Mouse (Mus musculus): ENCODE measurements at regions not wholly inside any gene's neighbourhood (a gene's known extent, or its start where the extent isn't known, plus 50 kb on each side); places are given as distances from the start of the nearest gene placed in this dataset.

DNA sequence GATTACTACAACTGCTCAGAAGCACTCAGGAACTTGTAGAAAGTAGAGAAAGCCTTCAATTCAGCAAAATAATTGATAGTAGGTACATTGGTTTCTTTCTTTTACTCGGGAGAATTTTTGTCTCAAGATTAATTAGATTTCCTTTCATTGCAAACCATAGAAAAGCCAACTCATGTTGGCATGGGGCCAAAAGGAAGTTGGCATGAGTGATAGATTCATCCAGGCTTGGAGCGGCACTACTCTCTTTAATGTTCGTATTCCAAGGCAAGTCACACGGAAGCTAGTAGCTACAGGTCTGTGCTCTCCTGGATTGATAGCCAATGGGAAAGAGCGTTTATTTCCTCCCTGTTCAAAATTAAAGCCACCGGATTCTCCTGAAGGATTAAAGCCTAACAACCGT lies 580.6 kb upstream of the A1bg start:
- WGBS: 71% methylated on average over 7 of the region's 7 CpGs
- Histone ChIP-seq H3K4me2 (replicated peaks; ENCODE audit: low read depth, low read length) (no peak overlapping the region), H3K9me3 (ENCODE audit: low read length) (no peaks in the 10 kb centered on the region), H3K27me3 (ENCODE audit: insufficient read depth, low read length) (no peaks in the 10 kb centered on the region), H3K4me3 (ENCODE audit: low read length) (no peak overlapping the region), H3K36me3 (ENCODE audit: insufficient read depth, low read length) (no peaks in the 10 kb centered on the region), H3K9ac (replicated peaks; ENCODE audit: low read length) (no peak overlapping the region), H3K4me1 (ENCODE audit: insufficient read depth, low read length) (no peaks in the 10 kb centered on the region), H3K27ac (ENCODE audit: low read length) (no peak overlapping the region)
- no peak for ATAC-seq (ENCODE audit: low FRiP score, low TSS enrichment)

DNA sequence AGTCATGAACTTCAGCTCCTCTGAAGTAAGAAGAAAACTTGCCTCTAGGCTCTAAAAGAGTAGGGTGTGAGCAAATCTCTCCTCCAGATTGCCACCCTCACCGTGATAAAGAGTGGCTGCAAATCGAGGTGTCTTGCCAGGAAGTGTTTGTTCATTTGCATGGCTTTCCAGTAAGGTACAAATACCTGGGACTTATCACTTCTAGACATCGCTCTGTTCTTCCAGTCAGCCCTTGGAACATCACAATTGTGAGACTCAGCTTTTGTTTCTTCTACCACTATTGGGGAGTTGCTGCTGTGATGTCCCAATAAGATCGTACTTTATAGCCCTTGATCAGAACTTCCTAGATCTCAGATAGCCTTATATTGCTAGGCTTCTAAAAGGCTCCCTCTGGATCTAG lies 566.9 kb upstream of the A1bg start:
- no peak overlapping the region for H3K27ac ChIP-seq (ENCODE audit: low read length)
- no peaks in the 10 kb centered on the region for H3K9me3 ChIP-seq (ENCODE audit: low read length)
- 86% methylated on average over 4 of the region's 4 CpGs for WGBS
- no peaks in the 10 kb centered on the region for H3K36me3 ChIP-seq (ENCODE audit: insufficient read depth, low read length)
- no peak for ATAC-seq (ENCODE audit: low FRiP score, low TSS enrichment)
- H3K4me1 ChIP-seq (ENCODE audit: insufficient read depth, low read length): no peaks in the 10 kb centered on the region
- no peaks in the 10 kb centered on the region for H3K27me3 ChIP-seq (ENCODE audit: insufficient read depth, low read length)
- H3K4me3 ChIP-seq (ENCODE audit: low read length): no peak overlapping the region
- no peak overlapping the region for H3K4me2 ChIP-seq (replicated peaks; ENCODE audit: low read depth, low read length)
- no peak overlapping the region for H3K9ac ChIP-seq (replicated peaks; ENCODE audit: low read length)

DNA sequence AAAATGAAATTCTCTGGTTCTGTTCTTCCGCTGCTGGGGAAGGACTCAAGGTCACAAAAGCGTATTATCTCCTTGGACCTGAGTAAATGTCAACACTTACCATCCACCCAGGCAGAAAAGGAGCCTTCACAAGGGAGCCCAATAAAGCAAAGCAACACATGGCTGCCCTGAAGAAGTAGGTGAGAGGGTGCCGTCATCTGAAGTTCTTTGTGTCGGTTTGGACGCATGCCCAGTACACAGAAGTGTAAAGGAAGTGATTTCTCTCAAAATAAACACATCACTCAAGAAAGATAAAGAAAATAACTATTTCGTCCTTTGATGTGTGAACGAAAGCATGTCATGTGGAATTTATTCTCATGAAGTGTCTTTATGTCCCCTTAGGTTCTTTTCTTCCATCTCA lies 559.0 kb upstream of the A1bg start:
- Histone ChIP-seq H3K27ac (ENCODE audit: low read length) (no peak overlapping the region), H3K4me2 (replicated peaks; ENCODE audit: low read depth, low read length) (no peak overlapping the region), H3K36me3 (ENCODE audit: insufficient read depth, low read length) (no peaks in the 10 kb centered on the region), H3K9me3 (ENCODE audit: low read length) (no peaks in the 10 kb centered on the region), H3K27me3 (ENCODE audit: insufficient read depth, low read length) (no peaks in the 10 kb centered on the region), H3K4me3 (ENCODE audit: low read length) (no peak overlapping the region), H3K9ac (replicated peaks; ENCODE audit: low read length) (no peak overlapping the region), H3K4me1 (ENCODE audit: insufficient read depth, low read length) (no peaks in the 10 kb centered on the region)
- no peak for ATAC-seq (ENCODE audit: low FRiP score, low TSS enrichment)
- 50% methylated on average over 7 of the region's 7 CpGs for WGBS

DNA sequence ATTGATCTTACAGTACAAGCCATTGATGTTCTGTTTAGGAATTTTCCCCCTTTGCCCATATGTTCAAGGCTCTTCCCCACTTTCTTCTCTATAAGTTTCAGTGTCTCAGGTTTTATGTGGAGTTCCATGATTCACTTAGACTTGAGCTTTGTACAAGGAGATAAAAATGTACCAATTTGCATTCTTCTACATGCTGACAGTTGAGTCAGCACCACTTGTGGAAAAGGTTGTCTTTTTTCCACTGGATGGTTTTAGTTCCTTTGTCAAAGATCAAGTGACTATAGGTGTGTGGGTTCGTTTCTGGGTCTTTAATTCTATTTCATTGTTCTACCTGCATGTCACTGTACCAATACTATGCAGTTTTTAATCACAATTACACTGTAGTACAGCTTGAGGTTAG lies 551.1 kb upstream of the A1bg start:
- H3K36me3 ChIP-seq (ENCODE audit: insufficient read depth, low read length): no peaks in the 10 kb centered on the region
- no peak overlapping the region for H3K4me3 ChIP-seq (ENCODE audit: low read length)
- no peak overlapping the region for H3K9ac ChIP-seq (replicated peaks; ENCODE audit: low read length)
- ATAC-seq (ENCODE audit: low FRiP score, low TSS enrichment): no peak
- WGBS: 52% methylated on average over 1 of the region's 1 CpGs
- no peaks in the 10 kb centered on the region for H3K4me1 ChIP-seq (ENCODE audit: insufficient read depth, low read length)
- H3K9me3 ChIP-seq (ENCODE audit: low read length): no peaks in the 10 kb centered on the region
- no peak overlapping the region for H3K27ac ChIP-seq (ENCODE audit: low read length)
- no peaks in the 10 kb centered on the region for H3K27me3 ChIP-seq (ENCODE audit: insufficient read depth, low read length)
- no peak overlapping the region for H3K4me2 ChIP-seq (replicated peaks; ENCODE audit: low read depth, low read length)

DNA sequence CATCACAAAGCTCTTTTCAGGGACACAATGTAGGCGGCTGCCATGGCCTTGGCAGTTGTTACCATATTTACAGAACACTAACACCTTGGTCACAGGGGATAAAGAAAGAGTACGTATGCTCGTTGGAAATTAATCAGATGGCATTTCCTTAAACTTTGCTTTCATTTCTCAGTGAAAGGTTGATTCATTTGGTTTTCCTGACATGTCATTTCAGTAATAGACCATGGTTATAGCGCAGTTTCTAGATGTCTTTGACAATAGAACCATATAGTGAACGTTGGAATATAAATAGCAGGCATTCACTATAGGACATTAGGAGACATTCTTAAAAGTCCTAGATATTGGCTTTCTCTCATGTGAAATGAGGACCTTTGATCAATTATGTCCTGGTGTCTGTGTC lies 532.2 kb upstream of the A1bg start:
- Histone ChIP-seq H3K27ac (ENCODE audit: low read length) (no peak overlapping the region), H3K9ac (replicated peaks; ENCODE audit: low read length) (no peak overlapping the region), H3K9me3 (ENCODE audit: low read length) (no peaks in the 10 kb centered on the region), H3K4me1 (ENCODE audit: insufficient read depth, low read length) (0 out of 2 replicates have a peak, but pooled peaks cover 5% of the 10 kb centered on the region), H3K27me3 (ENCODE audit: insufficient read depth, low read length) (no peaks in the 10 kb centered on the region), H3K4me2 (replicated peaks; ENCODE audit: low read depth, low read length) (no peak overlapping the region), H3K36me3 (ENCODE audit: insufficient read depth, low read length) (no peaks in the 10 kb centered on the region), H3K4me3 (ENCODE audit: low read length) (no peak overlapping the region)
- no peak for ATAC-seq (ENCODE audit: low FRiP score, low TSS enrichment)
- 80% methylated on average over 5 of the region's 5 CpGs for WGBS

DNA sequence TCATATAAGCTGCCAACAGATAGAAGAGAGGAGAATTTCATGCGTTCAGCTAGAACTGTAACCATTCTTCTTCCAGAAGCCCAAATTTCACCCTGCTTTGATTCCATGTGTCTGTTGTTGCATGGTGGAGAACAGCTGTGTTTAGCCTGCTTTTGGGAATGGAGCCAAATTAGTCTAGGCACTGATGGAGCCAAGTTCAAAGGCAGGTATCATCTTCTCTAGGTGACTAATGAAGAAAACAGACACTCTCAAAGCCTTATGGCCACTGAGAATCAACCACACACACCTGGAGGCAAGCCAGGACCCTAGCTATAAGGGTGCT lies 531.5 kb upstream of the A1bg start:
- Histone ChIP-seq H3K4me2 (replicated peaks; ENCODE audit: low read depth, low read length) (no peak overlapping the region), H3K9me3 (ENCODE audit: low read length) (no peaks in the 10 kb centered on the region), H3K36me3 (ENCODE audit: insufficient read depth, low read length) (no peaks in the 10 kb centered on the region), H3K27me3 (ENCODE audit: insufficient read depth, low read length) (no peaks in the 10 kb centered on the region), H3K4me3 (ENCODE audit: low read length) (no peak overlapping the region), H3K9ac (replicated peaks; ENCODE audit: low read length) (no peak overlapping the region), H3K4me1 (ENCODE audit: insufficient read depth, low read length) (0 out of 2 replicates have a peak, but pooled peaks cover 5% of the 10 kb centered on the region), H3K27ac (ENCODE audit: low read length) (no peak overlapping the region)
- 66% methylated on average over 1 of the region's 1 CpGs for WGBS
- ATAC-seq (ENCODE audit: low FRiP score, low TSS enrichment): no peak

DNA sequence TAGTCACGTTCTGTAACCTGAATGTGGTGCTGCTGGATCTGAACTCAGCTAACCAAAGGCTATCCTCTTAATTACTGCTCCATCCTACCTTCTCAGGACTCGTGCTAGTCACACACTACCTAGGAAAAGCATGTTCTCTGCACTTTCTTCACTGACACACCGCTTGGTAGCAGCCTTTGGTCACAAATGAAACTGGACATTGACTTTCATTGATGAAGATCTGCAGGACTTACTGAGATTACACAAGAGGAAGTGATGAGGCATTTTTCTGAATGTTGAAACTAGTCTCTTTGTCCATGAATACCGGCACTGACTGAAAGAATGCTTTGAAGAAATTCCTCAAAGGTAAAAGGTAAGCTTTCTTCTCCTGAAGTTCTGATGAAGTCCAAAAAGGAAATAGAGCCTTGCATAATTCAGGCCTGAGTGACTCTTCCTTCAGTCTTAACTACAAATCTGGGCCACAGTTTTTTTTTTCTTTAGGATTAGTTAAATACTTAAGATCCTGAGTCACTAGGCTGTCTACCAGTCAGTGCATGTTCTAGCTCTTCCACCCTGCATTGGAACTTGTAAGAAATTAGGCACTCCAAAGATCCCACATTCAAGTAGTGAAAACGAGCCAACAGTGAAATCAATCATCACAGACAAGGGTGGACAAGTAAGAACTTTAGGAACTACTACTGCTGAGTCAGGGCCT lies 531.0 kb upstream of the A1bg start:
- Histone ChIP-seq H3K27me3 (ENCODE audit: insufficient read depth, low read length) (no peaks in the 10 kb centered on the region), H3K4me3 (ENCODE audit: low read length) (no peak overlapping the region), H3K27ac (ENCODE audit: low read length) (no peak overlapping the region), H3K9ac (replicated peaks; ENCODE audit: low read length) (no peak overlapping the region), H3K36me3 (ENCODE audit: insufficient read depth, low read length) (no peaks in the 10 kb centered on the region), H3K4me2 (replicated peaks; ENCODE audit: low read depth, low read length) (no peak overlapping the region), H3K9me3 (ENCODE audit: low read length) (no peaks in the 10 kb centered on the region), H3K4me1 (ENCODE audit: insufficient read depth, low read length) (0 out of 2 replicates have a peak, but pooled peaks cover 5% of the 10 kb centered on the region)
- ATAC-seq (ENCODE audit: low FRiP score, low TSS enrichment): no peak
- 76% methylated on average over 5 of the region's 5 CpGs for WGBS

DNA sequence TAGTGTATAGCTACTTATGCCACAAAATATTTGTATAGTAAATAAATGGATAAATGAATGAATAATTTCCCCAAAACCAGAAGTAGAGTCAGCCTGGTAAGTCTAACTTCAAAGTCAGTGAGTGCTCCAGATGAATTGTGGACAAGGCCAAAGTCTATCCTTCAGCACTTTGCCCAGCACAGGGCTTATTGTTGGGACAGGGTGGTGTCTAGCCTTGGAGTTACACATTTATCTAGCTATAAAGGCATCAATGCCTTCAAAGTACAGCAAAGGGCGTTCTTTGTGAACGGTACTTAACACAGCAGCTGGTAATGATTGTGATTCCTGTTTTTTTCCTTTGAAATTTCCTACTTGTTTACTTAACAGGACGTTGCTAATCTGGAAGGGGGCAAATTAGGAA lies 527.4 kb upstream of the A1bg start:
- ATAC-seq (ENCODE audit: low FRiP score, low TSS enrichment): peak; percentile 74; the same call in 1 of the 2 replicates
- H3K27me3 ChIP-seq (ENCODE audit: insufficient read depth, low read length): no peaks in the 10 kb centered on the region
- H3K9me3 ChIP-seq (ENCODE audit: low read length): no peaks in the 10 kb centered on the region
- WGBS: 14% methylated on average over 3 of the region's 3 CpGs
- no peak overlapping the region for H3K27ac ChIP-seq (ENCODE audit: low read length)
- no peak overlapping the region for H3K4me3 ChIP-seq (ENCODE audit: low read length)
- H3K4me2 ChIP-seq (replicated peaks; ENCODE audit: low read depth, low read length): no peak overlapping the region
- H3K4me1 ChIP-seq (ENCODE audit: insufficient read depth, low read length): 0 out of 2 replicates have a peak, but pooled peaks cover 5% of the 10 kb centered on the region
- H3K9ac ChIP-seq (replicated peaks; ENCODE audit: low read length): no peak overlapping the region
- no peaks in the 10 kb centered on the region for H3K36me3 ChIP-seq (ENCODE audit: insufficient read depth, low read length)

DNA sequence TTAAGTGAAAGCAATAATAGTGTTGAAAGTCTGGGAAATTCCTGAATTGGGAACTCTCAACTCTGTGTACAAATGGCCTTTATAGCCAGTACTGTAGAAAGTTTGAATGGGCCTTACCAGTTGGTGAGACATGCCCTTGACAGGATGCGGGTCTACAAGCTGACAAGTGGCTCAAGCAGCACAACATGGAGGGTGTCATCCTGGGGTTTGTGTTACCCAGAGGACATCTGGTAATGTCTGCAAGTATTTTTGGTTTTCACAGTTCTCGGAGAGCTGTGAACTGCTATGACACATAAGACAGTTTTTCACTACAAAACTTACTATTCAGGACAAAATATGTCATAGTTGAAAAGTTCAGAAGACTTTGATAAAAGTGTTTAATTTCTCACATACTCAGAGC lies 525.7 kb upstream of the A1bg start:
- Histone ChIP-seq H3K4me2 (replicated peaks; ENCODE audit: low read depth, low read length) (no peak overlapping the region), H3K27me3 (ENCODE audit: insufficient read depth, low read length) (no peaks in the 10 kb centered on the region), H3K36me3 (ENCODE audit: insufficient read depth, low read length) (no peaks in the 10 kb centered on the region), H3K4me1 (ENCODE audit: insufficient read depth, low read length) (0 out of 2 replicates have a peak, but pooled peaks cover 5% of the 10 kb centered on the region), H3K27ac (ENCODE audit: low read length) (no peak overlapping the region), H3K4me3 (ENCODE audit: low read length) (no peak overlapping the region), H3K9me3 (ENCODE audit: low read length) (no peaks in the 10 kb centered on the region), H3K9ac (replicated peaks; ENCODE audit: low read length) (no peak overlapping the region)
- ATAC-seq (ENCODE audit: low FRiP score, low TSS enrichment): no peak
- 82% methylated on average over 2 of the region's 2 CpGs for WGBS

DNA sequence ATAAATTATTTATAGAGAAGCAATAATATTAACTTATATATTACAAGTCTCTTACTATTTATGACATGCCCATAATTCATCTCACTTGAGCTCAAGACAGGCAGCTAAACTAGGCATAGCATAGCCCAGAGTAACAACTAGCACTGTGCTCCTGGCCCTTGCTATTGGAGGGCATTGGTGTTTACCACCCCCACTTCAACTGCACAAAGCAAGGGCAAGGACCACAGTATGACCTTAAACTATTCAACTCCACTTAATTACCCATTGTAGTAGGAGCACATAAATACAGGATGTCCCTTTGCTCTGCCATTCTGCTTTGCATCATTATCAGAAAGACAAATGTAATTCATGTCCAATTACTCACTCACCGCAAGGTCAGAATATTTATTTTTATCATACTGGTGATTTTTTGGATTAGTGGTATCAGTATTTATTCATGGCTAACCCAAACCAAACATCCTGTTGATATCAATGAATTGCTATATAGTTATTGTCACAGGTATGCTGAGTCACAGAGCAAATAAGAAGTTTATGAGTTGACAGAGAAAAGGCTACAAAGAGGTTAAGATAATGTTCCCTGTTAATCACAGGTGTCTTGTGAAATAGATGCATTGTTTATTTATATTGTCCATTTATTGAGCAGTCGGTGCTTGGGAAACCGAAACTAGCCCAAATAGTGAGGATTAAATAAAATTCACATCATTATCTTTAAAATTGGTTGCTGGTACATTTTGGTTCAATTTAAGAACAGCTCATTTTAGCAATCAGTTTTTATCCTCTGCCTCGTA lies 523.4 kb upstream of the A1bg start:
- Histone ChIP-seq H3K9ac (replicated peaks; ENCODE audit: low read length) (no peak overlapping the region), H3K36me3 (ENCODE audit: insufficient read depth, low read length) (no peaks in the 10 kb centered on the region), H3K4me2 (replicated peaks; ENCODE audit: low read depth, low read length) (no peak overlapping the region), H3K4me3 (ENCODE audit: low read length) (no peak overlapping the region), H3K4me1 (ENCODE audit: insufficient read depth, low read length) (0 out of 2 replicates have a peak, but pooled peaks cover 8% of the 10 kb centered on the region), H3K27me3 (ENCODE audit: insufficient read depth, low read length) (no peaks in the 10 kb centered on the region), H3K9me3 (ENCODE audit: low read length) (no peaks in the 10 kb centered on the region), H3K27ac (ENCODE audit: low read length) (no peak overlapping the region)
- no peak for ATAC-seq (ENCODE audit: low FRiP score, low TSS enrichment)
- 74% methylated on average over 4 of the region's 4 CpGs for WGBS

Measured in kidney, embryonic 16.5 days (tissue).